Mouse (Mus musculus): ENCODE measurements around the gene Card6. TPM values are rescaled to one million over a fixed set of nuclear protein-coding genes. Genes with fewer than 3 reads are reported as not detected.

Gene Card6
- total and polyA plus RNA-seq, 2 experiments: 2.5 to 7.5 TPM

DNA sequence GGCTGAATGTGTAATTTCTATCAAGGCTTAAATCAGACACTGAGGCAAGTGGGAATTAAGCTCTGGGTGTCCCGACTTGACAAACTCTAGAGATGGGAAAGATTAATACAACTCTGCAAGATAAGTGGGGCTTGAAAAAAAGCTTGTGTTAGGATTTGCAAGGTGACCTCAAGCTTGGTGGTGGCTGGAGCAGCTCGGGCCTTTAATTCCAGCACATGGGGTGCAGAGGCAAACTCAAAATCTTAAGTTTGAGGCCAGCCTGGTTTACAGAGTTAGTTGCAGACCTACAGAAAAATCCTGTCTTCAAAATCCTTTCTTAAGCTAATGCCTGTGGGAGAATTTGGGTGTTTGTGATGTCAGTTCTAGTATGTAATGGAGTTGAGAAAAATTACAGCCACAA, 10.9 kb upstream of the Card6 start:
- 81% methylated on average over 2 of the region's 2 CpGs for WGBS
- H3K36me3 ChIP-seq (ENCODE audit: control insufficient read depth, insufficient read depth, low read length): peaks cover 37% of the 10 kb centered on the region
- H3K9ac ChIP-seq (ENCODE audit: low read depth, low read length): no peak overlapping the region
- TF ChIP-seq POLR2A (IDR thresholded peaks at IDR 0.05; ENCODE audit: extremely low read depth, insufficient read depth, low read length) (no peak), CTCF (IDR thresholded peaks at IDR 0.05; ENCODE audit: low read depth, low read length) (no peak)
- no peak overlapping the region for H3K4me3 ChIP-seq (ENCODE audit: insufficient read depth, low read depth, low read length)
- DNase-seq (ENCODE audit: extremely low read depth, low read depth, low spot score): no peak
- peaks cover 8% of the 10 kb centered on the region; the same call in 1 of the 2 replicates for H3K4me1 ChIP-seq (ENCODE audit: control insufficient read depth, insufficient read depth, low read length)
- H3K27ac ChIP-seq (replicated peaks; ENCODE audit: insufficient read depth, low read depth, low read length): no peak overlapping the region
- peaks cover 5% of the 10 kb centered on the region for H3K79me2 ChIP-seq (ENCODE audit: control insufficient read depth, insufficient read depth, low read length)
- no peaks in the 10 kb centered on the region for H3K27me3 ChIP-seq (ENCODE audit: control insufficient read depth, insufficient read depth, low read length)

GRCm38 (mm10) chr15:5118626-5119025, 10.3 kb upstream of the Card6 start:
- H3K27ac ChIP-seq (replicated peaks; ENCODE audit: insufficient read depth, low read depth, low read length): no peak overlapping the region
- WGBS: 78% methylated on average over 9 of the region's 9 CpGs
- TF ChIP-seq POLR2A (IDR thresholded peaks at IDR 0.05; ENCODE audit: extremely low read depth, insufficient read depth, low read length) (no peak), CTCF (IDR thresholded peaks at IDR 0.05; ENCODE audit: low read depth, low read length) (no peak)
- no peak overlapping the region for H3K9ac ChIP-seq (ENCODE audit: low read depth, low read length)
- H3K4me1 ChIP-seq (ENCODE audit: control insufficient read depth, insufficient read depth, low read length): peaks cover 8% of the 10 kb centered on the region; the same call in 1 of the 2 replicates
- no peaks in the 10 kb centered on the region for H3K27me3 ChIP-seq (ENCODE audit: control insufficient read depth, insufficient read depth, low read length)
- peaks cover 36% of the 10 kb centered on the region for H3K36me3 ChIP-seq (ENCODE audit: control insufficient read depth, insufficient read depth, low read length)
- no peak for DNase-seq (ENCODE audit: extremely low read depth, low read depth, low spot score)
- no peak overlapping the region for H3K4me3 ChIP-seq (ENCODE audit: insufficient read depth, low read depth, low read length)
- peaks cover 5% of the 10 kb centered on the region for H3K79me2 ChIP-seq (ENCODE audit: control insufficient read depth, insufficient read depth, low read length)

DNA sequence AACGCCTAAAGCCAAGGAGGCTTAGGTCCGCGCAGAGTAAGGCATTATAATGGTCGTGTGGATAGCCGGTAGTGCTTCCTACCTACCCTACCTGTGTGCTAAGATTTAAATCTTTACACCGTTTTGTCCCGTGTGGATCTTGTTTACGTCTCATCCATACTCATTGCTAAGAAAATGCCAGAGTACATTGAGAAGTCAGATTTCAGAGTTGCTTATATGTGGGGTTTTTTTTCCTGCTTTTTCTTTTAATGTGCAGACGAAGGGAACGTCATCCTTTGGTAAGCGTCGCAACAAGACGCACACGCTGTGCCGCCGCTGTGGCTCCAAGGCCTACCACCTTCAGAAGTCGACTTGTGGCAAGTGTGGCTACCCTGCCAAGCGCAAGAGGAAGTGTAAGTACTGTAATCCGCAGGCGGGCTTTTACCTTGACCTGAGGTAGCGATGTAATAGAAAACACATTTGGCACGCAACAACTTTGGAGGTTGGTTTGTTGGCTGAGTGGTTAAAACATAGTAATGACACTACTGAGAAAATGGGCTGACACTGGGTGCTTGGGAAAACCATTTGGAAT, 8.8 kb upstream of the Card6 start:
- H3K27me3 ChIP-seq (ENCODE audit: control insufficient read depth, insufficient read depth, low read length): no peaks in the 10 kb centered on the region
- peak; percentile 70 for DNase-seq (ENCODE audit: extremely low read depth, low read depth, low spot score)

DNA sequence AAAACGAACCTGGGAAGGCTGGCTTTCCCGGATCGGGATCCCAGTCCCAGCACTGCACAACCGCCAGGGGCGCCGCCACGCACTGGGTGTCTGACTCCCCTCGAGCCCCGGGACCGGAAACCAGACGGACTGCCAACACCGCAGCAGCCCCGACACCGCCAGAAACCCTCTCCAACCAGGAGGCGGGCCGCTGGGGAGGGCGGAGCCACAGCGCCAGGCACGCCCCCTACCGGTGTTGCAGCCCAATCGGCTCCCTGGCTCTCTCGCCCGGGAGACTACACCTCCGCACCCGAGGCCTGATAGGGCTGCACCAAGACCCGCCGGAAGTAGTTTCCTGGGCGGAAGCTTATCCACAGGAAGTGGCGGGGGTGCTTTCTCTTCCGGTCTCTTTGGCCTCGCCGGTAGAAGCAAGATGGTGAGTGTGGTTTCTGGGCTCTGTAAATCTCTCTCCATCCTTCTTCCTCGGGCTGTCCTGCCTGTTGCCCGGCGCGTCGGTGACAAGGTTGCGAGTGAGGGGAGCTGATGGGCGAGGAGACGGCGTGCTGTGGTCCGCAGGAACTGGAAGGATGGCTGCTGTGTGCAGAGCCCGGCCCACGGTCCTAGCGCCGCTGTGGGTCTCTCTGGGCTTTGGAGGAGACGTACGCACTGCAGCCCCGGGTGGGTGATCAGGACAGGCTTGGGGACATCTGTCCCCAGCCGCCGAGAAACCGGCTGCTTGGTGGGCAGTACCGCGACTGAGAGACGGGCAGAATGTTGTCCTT, 8.1 kb upstream of the Card6 start, which contains the start of gene Rpl37:
TSS of gene Rpl37 (plus strand) at position 376 of the 761 bp plus-strand sequence.
- Histone ChIP-seq H3K27ac (replicated peaks; ENCODE audit: insufficient read depth, low read depth, low read length) (peak within 1 kb of the TSS; percentile 95), H3K27me3 (ENCODE audit: control insufficient read depth, insufficient read depth, low read length) (no peaks in the 10 kb centered on the region), H3K79me2 (ENCODE audit: control insufficient read depth, insufficient read depth, low read length) (peaks cover 5% of the 10 kb centered on the region), H3K4me1 (ENCODE audit: control insufficient read depth, insufficient read depth, low read length) (peaks cover 8% of the 10 kb centered on the region; the same call in 1 of the 2 replicates), H3K36me3 (ENCODE audit: control insufficient read depth, insufficient read depth, low read length) (peaks cover 31% of the 10 kb centered on the region), H3K9ac (ENCODE audit: low read depth, low read length) (peak within 1 kb of the TSS; percentile 91), H3K4me3 (ENCODE audit: insufficient read depth, low read depth, low read length) (peak within 1 kb of the TSS; percentile 78)
- under 1% methylated on average over 55 of the region's 55 CpGs for WGBS
- DNase-seq (ENCODE audit: extremely low read depth, low read depth, low spot score): peak; percentile 93
- TF ChIP-seq CTCF (IDR thresholded peaks at IDR 0.05; ENCODE audit: low read depth, low read length) (peak; percentile 69), POLR2A (IDR thresholded peaks at IDR 0.05; ENCODE audit: extremely low read depth, insufficient read depth, low read length) (peak; percentile 70)

More for the DNA sequence above, 8.8 kb upstream of the Card6 start:
- TF ChIP-seq CTCF (IDR thresholded peaks at IDR 0.05; ENCODE audit: low read depth, low read length) (no peak), POLR2A (IDR thresholded peaks at IDR 0.05; ENCODE audit: extremely low read depth, insufficient read depth, low read length) (no peak)
- Histone ChIP-seq H3K27ac (replicated peaks; ENCODE audit: insufficient read depth, low read depth, low read length) (peak overlapping the region; percentile 50), H3K36me3 (ENCODE audit: control insufficient read depth, insufficient read depth, low read length) (peaks cover 31% of the 10 kb centered on the region), H3K4me3 (ENCODE audit: insufficient read depth, low read depth, low read length) (peak overlapping the region; percentile 78), H3K9ac (ENCODE audit: low read depth, low read length) (peak overlapping the region; percentile 91), H3K4me1 (ENCODE audit: control insufficient read depth, insufficient read depth, low read length) (peaks cover 8% of the 10 kb centered on the region; the same call in 1 of the 2 replicates), H3K79me2 (ENCODE audit: control insufficient read depth, insufficient read depth, low read length) (peaks cover 5% of the 10 kb centered on the region)
- WGBS: under 1% methylated on average over 22 of the region's 22 CpGs

GRCm38 (mm10) chr15:5115173-5115572, 6.8 kb upstream of the Card6 start:
- no peak for DNase-seq (ENCODE audit: extremely low read depth, low read depth, low spot score)
- WGBS: 48% methylated on average over 8 of the region's 8 CpGs
- Histone ChIP-seq H3K27ac (replicated peaks; ENCODE audit: insufficient read depth, low read depth, low read length) (no peak overlapping the region; the same call in 1 of the 2 replicates), H3K4me3 (ENCODE audit: insufficient read depth, low read depth, low read length) (no peak overlapping the region; the same call in 1 of the 2 replicates), H3K27me3 (ENCODE audit: control insufficient read depth, insufficient read depth, low read length) (no peaks in the 10 kb centered on the region), H3K79me2 (ENCODE audit: control insufficient read depth, insufficient read depth, low read length) (peaks cover 5% of the 10 kb centered on the region), H3K4me1 (ENCODE audit: control insufficient read depth, insufficient read depth, low read length) (peaks cover 8% of the 10 kb centered on the region; the same call in 1 of the 2 replicates), H3K36me3 (ENCODE audit: control insufficient read depth, insufficient read depth, low read length) (peaks cover 26% of the 10 kb centered on the region), H3K9ac (ENCODE audit: low read depth, low read length) (0 out of 2 replicates have a peak overlapping the region, but pooled peaks have one; percentile 17)
- TF ChIP-seq POLR2A (IDR thresholded peaks at IDR 0.05; ENCODE audit: extremely low read depth, insufficient read depth, low read length): no peak
